Mouse (Mus musculus) midbrain, postnatal 0 days (tissue): ENCODE results near the gene Tmem207. TPM values are rescaled to one million over a fixed set of nuclear protein-coding genes. Genes with fewer than 3 reads are reported as not detected.

ENCODE experiments used
- ATAC-seq: fragments of 200-750 bp; cut with Nextera tagmentation; 2 replicates; pipeline ENCODE4 v1.8.0; 2017; ENCODE audit warnings: moderate number of reproducible peaks, mild to moderate bottlenecking, moderate TSS enrichment, moderate library complexity; ENCODE audit not compliant: low FRiP score
- DNase-seq: peaks from one replicate; pipeline ENCODE4 v3.0.0-alpha.2; 2015; ENCODE audit warnings: low spot score
- H3K27ac ChIP-seq: fragments of 300-500 bp; sonication (generic); 2 replicates; pipeline ENCODE4 v1.5.1; 2014; ENCODE audit warnings: low read depth, mild to moderate bottlenecking, low read length, mixed read lengths
- H3K27me3 ChIP-seq: fragments of 300-500 bp; sonication (generic); 2 replicates; pipeline ENCODE4 v1.6.1; 2014; ENCODE audit warnings: low read length, control low read depth, mixed read lengths; ENCODE audit not compliant: insufficient read depth
- H3K36me3 ChIP-seq: fragments of 300-500 bp; sonication (generic); 2 replicates; pipeline ENCODE4 v1.6.1; 2014; ENCODE audit warnings: low read length, control low read depth, mixed read lengths; ENCODE audit not compliant: insufficient read depth
- H3K4me1 ChIP-seq: fragments of 300-500 bp; sonication (generic); 2 replicates; pipeline ENCODE4 v1.6.1; 2014; ENCODE audit warnings: mild to moderate bottlenecking, control low read depth, antibody characterized with exemption, low read length, mixed read lengths; ENCODE audit not compliant: insufficient read depth
- H3K4me2 ChIP-seq: fragments of 300-500 bp; sonication (generic); 2 replicates; pipeline ENCODE4 v1.6.1; 2014; ENCODE audit warnings: low read depth, mild to moderate bottlenecking, low read length, mixed read lengths; ENCODE audit not compliant: poor library complexity, severe bottlenecking
- H3K4me3 ChIP-seq: fragments of 300-500 bp; sonication (generic); 2 replicates; pipeline ENCODE4 v1.5.1; 2014; ENCODE audit warnings: low read depth, mild to moderate bottlenecking, low read length, moderate library complexity
- H3K9ac ChIP-seq: fragments of 300-500 bp; sonication (generic); replicated peaks from 2 replicates; pipeline ENCODE4 v1.6.1; 2014; ENCODE audit warnings: mild to moderate bottlenecking, low read length, moderate library complexity, mixed read lengths; ENCODE audit not compliant: poor library complexity, severe bottlenecking
- H3K9me3 ChIP-seq: fragments of 300-500 bp; sonication (generic); 2 replicates; pipeline ENCODE4 v1.6.1; 2016; ENCODE audit warnings: low read length, control low read depth
- CTCF ChIP-seq: IDR thresholded peaks from 2 replicates; pipeline ENCODE4 v1.5.1; 2016; ENCODE audit warnings: antibody characterized with exemption, mild to moderate bottlenecking
- WGBS: fragments of 180-500 bp; shearing (Covaris S2); extraction: QIAGEN DNeasy Blood & Tissue Kit; methylation state at CpG from one replicate; pipeline ENCODE4 v1.1.7; 2014; 5-methylcytosine and 5-hydroxymethylcytosine counted together
- polyA plus RNA-seq: library from polyadenylated mRNA; unstranded; fragments of >200 nt; fragmentation: Nextera tagmentation; extraction: Ambion mirVana; gene quantifications from 2 replicates; pipeline ENCODE4 v1.2.1, GENCODE M21; 2015
- total RNA-seq: library from RNA; depleted of rRNA; stranded (reverse); fragments of >200 nt; gene quantifications from 2 replicates; pipeline ENCODE4 v1.2.3, GENCODE M21; 2014

The Tmem207 gene
- total and polyA plus RNA-seq, 2 experiments from 2014 or later, result 0.07 to 0.93 TPM

DNA sequence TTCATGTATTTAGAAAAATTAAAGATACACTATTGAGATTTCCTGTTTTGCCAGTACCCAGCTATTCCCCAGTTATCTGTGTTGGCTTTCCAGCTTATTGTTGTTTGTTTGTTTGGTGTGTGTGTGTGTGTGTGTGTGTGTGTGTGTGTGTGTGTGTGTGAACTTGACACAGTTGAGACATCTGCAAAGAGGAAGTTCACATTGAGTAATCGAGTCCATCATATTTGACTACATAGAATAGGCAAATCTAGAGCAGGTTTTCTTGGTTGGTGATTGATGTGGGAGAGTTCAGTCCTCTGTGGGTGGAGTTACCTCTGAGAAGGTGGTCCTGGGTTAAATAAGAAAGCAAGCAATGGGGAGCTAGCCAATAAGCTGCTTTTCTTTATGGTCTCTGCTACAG, 32.2 kb upstream of the Tmem207 start:
- Histone ChIP-seq H3K36me3 (no peaks in the 10 kb centered on the region), H3K9me3 (no peaks in the 10 kb centered on the region), H3K9ac (no peak overlapping the region), H3K4me3 (no peak overlapping the region), H3K27me3 (no peaks in the 10 kb centered on the region), H3K4me1 (no peaks in the 10 kb centered on the region), H3K4me2 (no peak overlapping the region), H3K27ac (no peak overlapping the region)
- DNase-seq (no peak), ATAC-seq (no peak)
- TF ChIP-seq CTCF, result no peak
- 93% methylated on average over 1 of the region's 1 CpGs for WGBS

DNA sequence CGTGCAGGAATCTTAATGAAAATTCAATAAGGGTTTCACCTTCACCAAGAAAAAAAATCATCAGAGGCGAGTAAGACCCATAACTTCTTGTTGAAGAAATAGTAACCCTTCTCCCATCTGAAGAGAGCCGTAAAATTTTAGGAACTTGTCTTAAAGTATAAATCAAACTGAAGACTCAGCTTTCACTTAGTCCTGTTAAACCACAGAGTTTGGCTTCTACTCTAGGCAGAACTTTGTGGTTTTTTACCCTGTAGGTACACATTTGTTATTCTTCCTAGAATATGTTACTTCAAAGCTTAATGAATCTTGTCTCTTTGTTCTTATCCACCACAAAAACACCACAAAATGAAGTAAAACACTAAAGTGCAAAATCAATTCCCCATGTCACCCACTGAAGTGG, 25.7 kb upstream of the Tmem207 start:
- DNase-seq (no peak), ATAC-seq (no peak)
- Histone ChIP-seq H3K27ac (no peak overlapping the region), H3K4me1 (no peaks in the 10 kb centered on the region), H3K36me3 (no peaks in the 10 kb centered on the region), H3K4me2 (no peak overlapping the region), H3K4me3 (no peak overlapping the region), H3K9me3 (no peaks in the 10 kb centered on the region), H3K27me3 (no peaks in the 10 kb centered on the region), H3K9ac (no peak overlapping the region)
- 86% methylated on average over 3 of the region's 3 CpGs for WGBS
- TF ChIP-seq CTCF, result no peak

DNA sequence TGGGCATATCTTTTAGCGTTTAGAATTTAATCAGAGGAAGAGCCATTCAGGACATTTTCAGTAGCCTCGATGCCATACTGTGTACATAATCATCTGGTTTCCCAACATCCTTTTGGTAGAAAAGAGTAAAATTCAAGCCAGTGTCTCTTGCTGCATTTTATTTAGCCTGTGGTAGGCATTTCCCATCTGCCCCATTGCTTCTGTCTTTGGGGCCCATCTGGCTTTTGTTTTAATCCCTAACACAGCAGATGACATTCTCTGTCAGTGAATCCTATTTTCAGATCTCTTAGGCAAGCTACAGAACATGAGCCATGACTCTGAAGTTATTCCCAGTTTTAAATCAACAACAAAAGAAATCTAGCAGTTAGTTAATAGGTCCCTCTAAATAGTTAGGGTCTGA, 22.7 kb upstream of the Tmem207 start:
- no peak for DNase-seq
- TF ChIP-seq CTCF, result no peak
- Histone ChIP-seq H3K4me2 (no peak overlapping the region), H3K4me3 (no peak overlapping the region), H3K9me3 (no peaks in the 10 kb centered on the region), H3K27me3 (no peaks in the 10 kb centered on the region), H3K9ac (no peak overlapping the region), H3K36me3 (no peaks in the 10 kb centered on the region), H3K27ac (no peak overlapping the region), H3K4me1 (no peaks in the 10 kb centered on the region)
- no peak for ATAC-seq
- WGBS, result 85% methylated on average over 2 of the region's 2 CpGs

DNA sequence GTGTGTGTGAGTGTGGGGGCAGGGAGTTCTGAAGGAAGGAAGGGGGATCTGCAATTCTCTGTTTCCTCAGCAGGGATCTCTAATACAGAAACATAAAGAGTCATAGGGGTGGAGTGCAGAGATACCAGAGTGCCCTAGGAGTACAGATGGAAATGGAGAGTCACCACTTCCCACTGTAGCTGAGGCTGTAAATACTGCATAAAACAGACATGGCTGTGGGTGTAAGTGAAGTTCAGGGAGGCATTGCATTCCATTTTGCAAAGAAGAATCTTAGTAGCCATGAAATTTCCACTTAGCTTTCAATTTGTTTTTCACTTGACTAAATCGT, 20.3 kb upstream of the Tmem207 start:
- ATAC-seq, result no peak
- Histone ChIP-seq H3K4me1 (no peaks in the 10 kb centered on the region), H3K27ac (no peak overlapping the region), H3K9ac (no peak overlapping the region), H3K36me3 (no peaks in the 10 kb centered on the region), H3K4me3 (no peak overlapping the region), H3K27me3 (no peaks in the 10 kb centered on the region), H3K9me3 (no peaks in the 10 kb centered on the region), H3K4me2 (no peak overlapping the region)
- WGBS, result 65% methylated on average over 1 of the region's 1 CpGs
- no peak for TF ChIP-seq CTCF
- DNase-seq, result no peak

DNA sequence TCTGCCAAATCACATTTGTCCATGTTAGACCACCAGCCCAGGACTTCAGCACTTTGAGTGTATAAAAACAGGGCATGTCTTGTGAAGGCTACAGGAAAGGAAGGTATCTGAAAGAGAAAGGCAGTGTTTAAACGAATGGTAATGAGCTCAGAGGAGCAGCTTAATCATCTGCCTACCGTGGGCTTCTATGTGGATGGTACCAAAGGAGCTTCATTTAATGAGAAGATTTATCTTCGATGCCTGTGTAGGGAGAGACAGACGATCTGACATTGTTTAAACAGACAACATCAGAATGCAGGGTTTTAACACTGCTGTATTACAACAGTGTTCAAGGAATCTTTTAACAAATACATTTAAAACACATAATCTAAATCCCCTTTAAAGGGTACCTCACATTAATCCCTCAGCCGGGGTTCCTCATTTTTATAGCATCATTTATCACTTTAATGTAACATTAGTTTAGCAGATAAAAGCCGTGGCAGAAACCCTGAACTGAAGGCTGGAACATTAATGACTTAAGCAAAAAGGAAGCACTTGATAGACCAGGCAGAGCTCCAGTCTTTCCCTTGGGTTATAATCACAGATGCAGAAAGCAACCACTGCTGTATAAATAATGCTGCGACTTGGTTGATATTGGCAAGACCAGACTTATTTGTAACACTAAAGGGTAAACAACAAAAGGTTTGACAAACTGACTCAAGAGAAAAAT, 19.8 kb upstream of the Tmem207 start:
- H3K27me3 ChIP-seq, result no peaks in the 10 kb centered on the region
- H3K4me3 ChIP-seq, result no peak overlapping the region
- no peaks in the 10 kb centered on the region for H3K9me3 ChIP-seq
- no peak overlapping the region for H3K27ac ChIP-seq
- DNase-seq, result no peak
- no peak for ATAC-seq
- 10% methylated on average over 7 of the region's 7 CpGs for WGBS
- H3K4me2 ChIP-seq, result no peak overlapping the region
- no peaks in the 10 kb centered on the region for H3K36me3 ChIP-seq
- H3K9ac ChIP-seq, result no peak overlapping the region
- no peaks in the 10 kb centered on the region for H3K4me1 ChIP-seq
- TF ChIP-seq CTCF, result no peak

DNA sequence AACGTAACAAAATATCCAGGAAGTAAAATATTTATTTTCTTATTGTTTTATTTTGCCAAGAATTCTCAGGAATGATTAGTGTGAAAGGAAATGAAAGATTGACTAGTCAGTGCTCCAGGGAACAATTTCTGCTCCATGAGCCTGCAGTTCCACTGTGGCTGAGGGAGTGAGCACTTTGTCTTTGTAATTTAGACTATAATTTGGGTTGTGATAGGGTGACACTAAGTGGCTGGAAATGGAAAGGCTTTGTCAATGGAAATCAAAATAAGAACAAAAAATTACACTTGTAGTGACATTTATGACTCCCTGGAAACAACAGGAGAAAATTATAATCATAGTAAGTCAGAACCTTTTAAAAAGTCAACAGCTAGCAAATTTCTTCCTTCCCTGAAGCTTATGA, 5.7 kb upstream of the Tmem207 start:
- DNase-seq (peak; percentile 37), ATAC-seq (no peak)
- no peaks in the 10 kb centered on the region for H3K9me3 ChIP-seq
- peak; percentile 41 for TF ChIP-seq CTCF
- H3K4me2 ChIP-seq, result no peak overlapping the region
- H3K27ac ChIP-seq, result no peak overlapping the region
- H3K27me3 ChIP-seq, result no peaks in the 10 kb centered on the region
- no peak overlapping the region for H3K9ac ChIP-seq
- 82% methylated on average over 1 of the region's 1 CpGs for WGBS
- H3K4me1 ChIP-seq, result no peaks in the 10 kb centered on the region
- no peak overlapping the region for H3K4me3 ChIP-seq
- no peaks in the 10 kb centered on the region for H3K36me3 ChIP-seq
